Mouse (Mus musculus) olfactory bulb, adult 2 months (tissue): ENCODE measurements at regions not wholly inside any gene's neighbourhood (a gene's known extent, or its start where the extent isn't known, plus 50 kb on each side); places are given as distances from the start of the nearest gene placed in this dataset.

ENCODE experiments used
- H3K27ac ChIP-seq: fragments of 200-500 bp; 2 replicates; pipeline ENCODE4 v1.5.1; 2012; ENCODE audit warnings: low read depth, low read length; ENCODE audit not compliant: insufficient read depth
- H3K4me1 ChIP-seq: fragments of 200-500 bp; 2 replicates; pipeline ENCODE4 v1.6.1; 2012; ENCODE audit warnings: low read length; ENCODE audit not compliant: control insufficient read depth, insufficient read depth
- H3K4me3 ChIP-seq: fragments of 200-500 bp; 2 replicates; pipeline ENCODE4 v1.5.1; 2012; ENCODE audit warnings: mild to moderate bottlenecking, low read depth, low read length, moderate library complexity; ENCODE audit not compliant: insufficient read depth
- CTCF ChIP-seq: fragments of 200-500 bp; IDR thresholded peaks from 2 replicates; pipeline ENCODE4 v1.5.1; 2012; ENCODE audit warnings: low read depth, mild to moderate bottlenecking, low read length, moderate library complexity; ENCODE audit not compliant: insufficient read depth
- POLR2A ChIP-seq: fragments of 200-500 bp; IDR thresholded peaks from 2 replicates; pipeline ENCODE4 v1.6.1; 2012; ENCODE audit warnings: mild to moderate bottlenecking, low read depth, low read length, moderate library complexity; ENCODE audit not compliant: insufficient read depth
- WGBS: fragments of 180-500 bp; shearing (Covaris S2); methylation state at CpG from one replicate; pipeline ENCODE4 v1.1.7; 2018; 5-methylcytosine and 5-hydroxymethylcytosine counted together

DNA sequence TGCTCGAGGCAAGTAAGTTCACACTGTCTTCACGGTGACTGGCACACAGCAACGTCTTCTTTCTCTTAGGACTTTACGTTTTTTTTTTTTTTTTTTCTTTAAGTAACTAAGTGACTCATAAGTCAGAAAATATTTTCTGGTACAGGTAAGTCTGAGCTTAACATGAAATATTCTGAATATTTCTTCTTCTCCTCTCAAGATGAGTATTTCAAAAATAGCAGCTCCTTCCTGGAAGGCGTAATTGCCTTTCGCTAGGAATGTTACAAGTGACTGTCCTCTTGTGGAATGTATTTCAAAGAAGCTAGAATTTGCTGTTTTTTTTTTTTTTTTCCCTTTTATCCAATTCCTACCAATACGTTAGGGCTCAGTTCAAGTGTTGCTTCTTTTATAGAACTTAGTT is 124.8 kb downstream of the Klf5 start:
- WGBS, result 89% methylated on average over 7 of the region's 7 CpGs
- no peak overlapping the region for H3K4me3 ChIP-seq
- H3K4me1 ChIP-seq, result no peaks in the 10 kb centered on the region
- TF ChIP-seq POLR2A (no peak), CTCF (no peak)
- H3K27ac ChIP-seq, result no peak overlapping the region

DNA sequence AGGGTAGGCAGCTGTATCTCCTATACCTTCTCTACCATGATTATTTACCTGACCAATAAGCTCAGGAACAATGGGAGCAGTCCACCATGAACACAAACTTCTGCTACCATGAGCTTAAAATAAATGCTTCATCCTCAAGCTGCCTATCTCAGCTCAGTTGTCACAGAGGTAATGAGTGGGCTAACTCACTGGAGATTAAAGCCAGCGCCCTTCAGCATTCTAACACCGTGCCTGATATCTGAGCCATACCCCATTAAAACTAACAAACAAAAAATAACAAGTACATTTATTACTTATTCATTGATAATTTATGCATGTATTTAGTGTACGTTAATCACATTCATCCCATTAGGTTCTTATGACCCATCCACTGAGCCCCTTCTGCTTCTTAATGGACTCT is 128.6 kb downstream of the Klf5 start:
- no peaks in the 10 kb centered on the region for H3K4me1 ChIP-seq
- 87% methylated on average over 3 of the region's 3 CpGs for WGBS
- TF ChIP-seq POLR2A, result no peak
- TF ChIP-seq CTCF, result no peak

GRCm38 (mm10) chr14:99430323-99430722 is 131.8 kb downstream of the Klf5 start:
- TF ChIP-seq CTCF, result no peak
- no peak for TF ChIP-seq POLR2A
- Histone ChIP-seq H3K27ac (no peak overlapping the region), H3K4me3 (no peak overlapping the region), H3K4me1 (no peaks in the 10 kb centered on the region)
- WGBS, result 88% methylated on average over 4 of the region's 4 CpGs

More for the DNA sequence above, 128.6 kb downstream of the Klf5 start:
- Histone ChIP-seq H3K27ac (no peak overlapping the region), H3K4me3 (no peak overlapping the region)

- TF ChIP-seq POLR2A (no peak), CTCF (no peak)
- WGBS, result 90% methylated on average over 7 of the region's 7 CpGs
Observed at GRCm38 (mm10) chr14:99431697-99432096, 133.2 kb downstream of the Klf5 start.

DNA sequence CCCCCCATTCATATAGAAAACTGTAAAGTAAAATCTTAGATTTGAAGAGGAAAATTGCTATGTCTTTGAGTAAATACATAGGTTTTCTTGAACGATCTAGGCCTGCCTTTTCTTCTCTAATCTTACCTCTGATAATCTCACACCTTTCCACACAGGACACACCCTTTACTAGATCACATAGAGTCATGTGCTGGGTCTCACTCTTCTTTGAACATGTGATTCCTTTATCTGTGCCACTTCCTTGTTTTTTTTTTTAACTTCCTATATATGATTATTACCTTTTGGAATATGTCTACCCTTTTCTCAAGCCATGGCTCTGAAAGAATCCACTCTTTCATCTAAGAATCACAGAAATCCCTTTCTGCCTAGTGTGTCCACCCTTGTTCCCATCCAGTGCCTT is 136.2 kb downstream of the Klf5 start:
- TF ChIP-seq CTCF (no peak), POLR2A (no peak)
- Histone ChIP-seq H3K4me1 (no peaks in the 10 kb centered on the region), H3K4me3 (no peak overlapping the region), H3K27ac (no peak overlapping the region)
- WGBS, result 91% methylated on average over 1 of the region's 1 CpGs

More at GRCm38 (mm10) chr14:99431697-99432096, 133.2 kb downstream of the Klf5 start:
- Histone ChIP-seq H3K27ac (no peak overlapping the region), H3K4me3 (no peak overlapping the region), H3K4me1 (no peaks in the 10 kb centered on the region)

DNA sequence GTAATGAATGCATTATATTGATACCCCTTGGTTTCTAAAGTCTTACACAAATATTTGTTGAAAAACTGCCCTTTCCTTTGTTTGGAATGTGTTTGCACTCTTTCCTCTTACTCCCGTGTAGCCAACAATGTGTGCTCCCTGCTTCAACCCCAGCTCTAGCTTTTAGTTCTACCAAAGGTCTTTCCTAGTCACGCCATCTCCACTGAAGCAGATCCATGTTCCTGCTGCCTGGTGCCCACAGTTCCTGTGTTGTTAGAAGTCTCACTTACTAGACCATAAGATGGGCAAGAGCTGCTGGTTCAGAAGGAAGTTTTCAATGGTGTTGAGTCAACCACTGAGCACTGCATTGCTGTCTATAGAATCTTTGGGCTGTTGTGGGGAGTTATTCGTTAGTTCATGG is 137.0 kb downstream of the Klf5 start:
- TF ChIP-seq POLR2A (no peak), CTCF (no peak)
- WGBS, result 96% methylated on average over 3 of the region's 3 CpGs
- Histone ChIP-seq H3K4me1 (no peaks in the 10 kb centered on the region), H3K27ac (no peak overlapping the region), H3K4me3 (no peak overlapping the region)

DNA sequence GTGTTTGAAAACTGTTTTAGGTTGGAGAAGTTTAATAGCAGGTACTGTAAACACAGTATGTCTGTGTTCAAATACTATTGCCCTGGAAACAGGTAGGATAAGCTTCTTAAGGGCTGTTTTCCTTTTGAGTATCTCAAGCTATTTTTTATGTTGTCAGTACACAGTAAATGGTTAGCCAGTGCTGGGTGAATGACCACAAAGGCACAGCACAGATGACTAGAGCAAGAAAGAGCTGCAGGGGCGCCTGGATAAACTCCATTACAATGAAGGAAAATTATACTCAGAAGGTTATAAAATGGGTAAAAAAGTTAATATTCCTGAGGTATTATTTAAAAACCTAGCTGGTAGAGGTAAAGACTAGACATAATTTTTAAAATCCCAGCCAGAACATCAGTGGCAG is 137.6 kb downstream of the Klf5 start:
- Histone ChIP-seq H3K4me3 (no peak overlapping the region), H3K27ac (no peak overlapping the region), H3K4me1 (no peaks in the 10 kb centered on the region)
- TF ChIP-seq POLR2A (no peak), CTCF (no peak)
- 95% methylated on average over 1 of the region's 1 CpGs for WGBS

GRCm38 (mm10) chr14:99449112-99449511 is 150.6 kb downstream of the Klf5 start:
- Histone ChIP-seq H3K4me1 (no peaks in the 10 kb centered on the region), H3K27ac (no peak overlapping the region), H3K4me3 (no peak overlapping the region)
- 52% methylated on average over 5 of the region's 5 CpGs for WGBS
- TF ChIP-seq POLR2A (no peak), CTCF (no peak)

DNA sequence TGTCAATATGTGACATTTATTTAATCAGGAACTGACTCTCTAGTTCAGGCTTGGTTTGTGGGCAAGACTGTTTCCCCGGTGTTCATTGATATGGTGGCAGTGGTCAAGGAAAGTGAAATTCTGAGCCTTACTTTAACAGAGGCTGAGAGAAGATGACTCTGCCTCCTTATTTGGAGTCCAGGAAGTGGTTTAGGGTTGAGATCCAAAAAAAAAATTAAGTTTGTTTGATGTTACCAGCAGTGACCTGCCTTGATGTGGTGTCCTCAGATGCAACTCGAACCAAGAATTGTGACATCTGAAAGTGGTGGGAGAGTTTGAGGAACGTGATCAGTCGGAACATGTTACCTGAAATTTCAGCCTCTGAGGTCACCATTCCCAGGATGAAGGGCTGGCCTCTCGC is 151.4 kb downstream of the Klf5 start:
- 94% methylated on average over 5 of the region's 5 CpGs for WGBS
- TF ChIP-seq POLR2A (no peak), CTCF (no peak)
- Histone ChIP-seq H3K4me3 (no peak overlapping the region), H3K4me1 (no peaks in the 10 kb centered on the region), H3K27ac (no peak overlapping the region)
